Mouse (Mus musculus) cerebellum, adult 2 months (tissue): Measurements from ENCODE around the gene Cnbd2.

Experiments
- CTCF ChIP-seq: fragments of 200-500 bp; IDR thresholded peaks from 2 replicates; pipeline ENCODE4 v1.5.1; 2011; ENCODE audit warnings: low read depth, mild to moderate bottlenecking, control low read depth, low read length, moderate library complexity, borderline replicate concordance; ENCODE audit not compliant: insufficient read depth
- POLR2A ChIP-seq: fragments of 200-500 bp; IDR thresholded peaks from 2 replicates; pipeline ENCODE4 v1.6.1; 2011; ENCODE audit warnings: low read length, control low read depth, borderline replicate concordance; ENCODE audit not compliant: insufficient read depth

GRCm38 (mm10) chr2:156376956-156377355 is 64.9 kb downstream of the Cnbd2 start:
- no peak for TF ChIP-seq CTCF
- TF ChIP-seq POLR2A = no peak
